Mouse (Mus musculus): Measurements from ENCODE around the gene 2010300C02Rik.

2010300C02Rik gene

DNA sequence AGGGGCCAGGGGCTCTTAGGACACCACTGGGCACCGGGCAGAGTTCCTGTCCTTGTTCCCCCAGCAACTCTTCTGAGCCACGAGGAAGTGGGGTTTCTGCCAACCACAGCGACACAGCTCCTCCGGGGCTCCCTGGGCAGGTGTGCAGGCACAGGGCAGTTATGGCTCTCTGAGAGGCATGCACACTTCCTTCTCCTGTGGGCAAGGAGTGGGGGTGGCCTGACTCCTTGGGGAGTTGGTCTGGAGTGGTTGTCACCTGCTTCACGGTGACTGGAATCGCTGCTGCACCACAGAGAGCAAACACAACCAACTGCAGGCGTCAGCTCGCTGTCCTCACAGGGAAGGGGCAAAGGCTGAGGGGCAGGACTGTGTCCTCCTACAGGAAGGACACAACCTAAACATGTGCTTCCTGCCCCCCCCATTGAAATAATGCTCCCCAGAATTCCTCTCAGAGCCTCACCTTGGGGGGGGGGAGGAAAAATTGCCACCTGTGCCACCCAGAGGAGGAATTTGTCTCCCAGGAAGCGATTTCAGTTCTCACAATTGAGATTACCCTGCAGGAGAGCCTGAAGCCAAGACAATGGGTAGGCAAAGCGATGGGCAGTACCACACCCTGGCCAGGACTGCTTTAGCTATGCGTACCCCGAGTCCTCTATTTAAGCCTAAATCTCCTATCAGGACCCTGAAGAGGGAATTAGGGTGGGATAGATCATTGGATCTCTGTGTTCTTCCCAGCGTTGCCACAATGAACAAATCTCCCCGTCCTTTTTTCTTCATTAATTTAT, 54.2 kb downstream of the 2010300C02Rik start:
- peak; percentile 15 to 16 for DNase-seq

DNA sequence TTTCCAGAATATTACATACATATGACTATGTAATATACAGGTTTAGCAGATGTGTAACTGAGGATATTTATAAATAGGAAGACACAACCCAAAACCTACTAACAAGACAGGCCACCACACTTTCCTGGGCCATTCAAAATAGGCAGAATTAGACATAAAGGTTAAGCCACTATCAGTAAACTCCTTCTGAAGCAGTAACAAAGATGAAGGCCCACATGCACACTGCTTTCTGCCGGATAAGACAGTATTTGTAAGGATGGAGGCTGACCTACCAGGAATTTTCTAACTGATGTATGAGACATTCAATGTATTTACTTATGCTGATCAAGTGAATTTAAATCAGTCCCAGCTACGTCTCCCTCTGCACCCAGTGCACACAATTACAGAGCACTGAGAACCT, 55.4 kb downstream of the 2010300C02Rik start:
- no peak for DNase-seq

DNA sequence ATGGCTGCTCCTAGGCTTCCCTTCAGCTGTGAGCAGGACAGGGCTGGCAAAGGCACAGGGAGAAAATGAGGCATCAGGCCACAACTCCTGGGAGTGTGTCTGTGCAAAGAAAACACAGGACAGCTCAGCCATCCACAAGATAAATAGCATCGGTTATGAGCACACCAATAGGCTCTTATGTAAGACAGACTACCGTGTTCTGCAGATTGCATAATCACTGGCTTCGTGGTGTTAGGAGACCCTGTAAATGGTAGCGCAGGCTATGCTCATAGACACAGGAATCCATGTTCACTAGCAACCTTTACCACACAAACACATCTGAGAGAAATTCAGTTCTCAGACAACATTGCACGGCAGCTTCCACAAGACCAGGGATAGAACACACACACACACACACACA, 56.3 kb downstream of the 2010300C02Rik start:
- DNase-seq: no peak

DNA sequence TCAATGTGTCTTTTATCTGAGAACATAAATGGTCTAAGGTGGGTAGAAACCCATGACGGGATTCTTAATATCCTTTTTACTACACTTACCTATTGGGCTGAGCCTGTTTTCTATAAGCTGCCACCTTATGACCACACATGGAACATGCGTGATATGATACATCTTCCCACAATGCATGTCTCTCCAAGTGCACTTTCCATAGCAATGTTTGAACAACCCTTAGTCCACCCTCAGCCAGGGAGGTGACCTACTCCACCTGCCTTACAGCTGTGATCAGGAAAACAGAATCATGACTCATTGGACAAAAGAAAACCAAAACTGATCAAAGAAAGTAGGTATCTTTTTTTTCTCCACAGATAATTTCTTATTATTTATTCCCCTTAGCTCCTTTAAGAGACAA, 63.9 kb downstream of the 2010300C02Rik start:
- no peak for DNase-seq

DNA sequence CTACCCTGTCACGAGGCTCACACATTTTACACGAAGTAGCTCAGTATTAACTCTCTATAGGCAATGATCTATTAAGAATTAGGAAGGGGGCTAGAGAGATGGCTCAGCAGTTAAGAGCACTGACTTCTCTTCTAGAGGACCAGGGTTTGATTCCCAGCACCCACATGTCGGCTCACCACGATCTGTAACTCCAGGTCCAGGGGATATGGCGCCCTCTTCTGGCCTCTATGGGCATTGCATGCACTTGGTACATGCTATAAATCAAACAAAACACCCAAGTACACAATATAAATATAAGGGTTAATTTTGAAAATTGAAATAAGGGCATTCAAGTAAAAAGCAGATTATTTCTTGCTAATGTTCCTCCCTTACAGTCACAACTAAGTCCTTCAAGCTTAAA, 65.9 kb downstream of the 2010300C02Rik start:
- DNase-seq: peak; percentile 8

DNA sequence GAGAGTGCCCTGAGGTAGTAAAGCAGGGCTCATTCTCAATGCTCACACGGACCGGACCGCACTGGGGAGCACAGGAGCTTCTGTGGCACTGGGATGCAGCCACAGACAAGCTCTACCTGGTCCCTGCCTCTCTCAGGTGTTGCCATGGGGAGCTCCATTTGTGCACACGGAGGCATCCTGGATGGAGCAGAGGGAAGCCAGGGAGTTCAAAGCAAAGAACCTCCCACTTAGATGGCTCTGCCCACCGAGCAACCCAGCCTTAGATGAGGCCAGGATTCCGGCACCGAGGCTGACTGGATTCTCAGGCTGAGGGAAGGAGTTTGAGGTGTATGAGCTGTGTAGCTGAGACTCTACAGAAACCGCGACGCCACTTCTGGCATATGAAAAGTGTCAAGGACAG, 72.8 kb downstream of the 2010300C02Rik start:
- DNase-seq: no peak

DNA sequence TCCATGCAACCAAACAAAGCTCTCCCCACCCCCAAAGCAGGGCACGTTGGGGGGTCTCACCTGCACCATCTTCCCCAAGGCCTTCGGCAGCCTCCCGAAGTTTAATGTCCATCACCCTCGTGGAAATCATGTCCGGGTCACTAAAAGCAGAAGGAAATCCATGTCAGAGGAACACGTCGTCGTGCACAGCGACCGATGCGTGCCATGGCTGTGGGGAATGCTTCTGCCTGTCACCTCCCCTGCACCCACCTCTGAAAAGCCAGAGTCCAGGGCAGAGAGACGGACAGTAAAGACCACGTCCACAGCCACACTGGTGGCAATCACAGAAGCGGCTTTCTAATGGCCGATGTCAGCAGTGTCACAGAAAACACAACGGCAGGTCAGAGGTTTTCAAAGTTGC, 75.4 kb downstream of the 2010300C02Rik start:
- no peak for DNase-seq

DNA sequence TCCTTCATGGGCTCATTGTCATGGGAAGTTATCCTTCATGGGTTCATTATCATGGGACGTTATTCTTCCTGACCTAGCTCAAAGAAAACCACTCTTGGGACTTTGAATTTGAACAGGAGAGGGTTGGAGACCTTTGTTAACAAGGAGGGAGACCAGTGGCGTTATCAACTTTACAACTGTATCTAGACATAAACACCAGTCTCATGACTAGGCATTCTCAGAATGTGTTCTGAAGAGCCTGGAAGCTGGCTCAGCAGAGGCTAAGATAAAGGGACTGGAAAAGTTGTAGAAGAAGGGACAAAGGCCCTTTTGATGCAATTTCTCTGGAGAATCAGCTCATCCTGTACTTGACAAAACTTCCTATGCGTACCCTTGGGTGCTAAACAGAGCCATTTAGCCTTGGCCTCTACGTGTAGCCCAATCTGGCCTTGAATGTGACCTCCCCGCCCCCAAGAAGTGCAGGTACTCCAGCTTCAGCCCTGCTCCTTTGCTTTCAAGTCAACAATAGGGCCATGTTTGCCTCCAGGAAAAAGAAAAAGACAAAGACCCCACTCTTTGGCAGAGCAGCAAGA, 76.0 kb downstream of the 2010300C02Rik start:
- DNase-seq: no peak

DNA sequence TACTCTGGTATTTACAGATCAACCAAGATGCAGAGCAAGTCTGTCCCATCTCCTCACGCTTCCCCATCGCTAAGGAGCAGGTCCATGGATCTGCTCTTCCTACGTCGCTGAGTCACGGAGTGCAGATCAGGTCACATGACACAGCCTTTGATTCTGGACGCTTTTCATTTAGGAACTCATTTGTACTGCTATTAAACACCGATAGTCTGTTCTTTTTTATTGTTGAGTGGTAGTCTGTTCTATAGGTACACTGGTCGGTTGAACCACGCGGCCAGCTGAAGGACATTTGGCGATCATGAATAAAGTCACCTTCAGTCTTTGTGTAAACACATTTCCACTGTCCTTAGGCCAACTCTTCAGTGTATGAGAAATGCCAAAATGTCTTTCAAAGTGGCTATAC, 78.5 kb downstream of the 2010300C02Rik start:
- DNase-seq: no peak

DNA sequence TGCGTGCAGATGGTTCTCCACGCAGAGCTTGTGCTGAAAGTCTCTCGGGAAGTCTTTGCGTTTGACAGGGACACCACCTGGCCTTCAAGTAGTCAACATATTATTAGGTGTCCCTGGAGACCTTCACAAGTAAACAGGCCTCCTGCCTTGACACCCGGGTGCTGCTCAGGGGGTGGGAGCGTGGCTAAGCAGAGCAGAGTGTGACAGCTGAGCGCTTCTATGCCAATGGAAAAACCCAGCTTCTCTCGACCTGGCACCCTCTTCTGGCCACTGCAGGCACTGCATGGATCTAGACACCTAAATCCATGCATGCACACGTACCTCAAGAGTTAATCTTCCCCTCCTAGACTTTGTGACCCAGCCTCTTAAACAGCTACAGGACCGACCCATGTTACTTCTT, 80.8 kb downstream of the 2010300C02Rik start:
- peak; percentile 78 to 79 for DNase-seq

DNA sequence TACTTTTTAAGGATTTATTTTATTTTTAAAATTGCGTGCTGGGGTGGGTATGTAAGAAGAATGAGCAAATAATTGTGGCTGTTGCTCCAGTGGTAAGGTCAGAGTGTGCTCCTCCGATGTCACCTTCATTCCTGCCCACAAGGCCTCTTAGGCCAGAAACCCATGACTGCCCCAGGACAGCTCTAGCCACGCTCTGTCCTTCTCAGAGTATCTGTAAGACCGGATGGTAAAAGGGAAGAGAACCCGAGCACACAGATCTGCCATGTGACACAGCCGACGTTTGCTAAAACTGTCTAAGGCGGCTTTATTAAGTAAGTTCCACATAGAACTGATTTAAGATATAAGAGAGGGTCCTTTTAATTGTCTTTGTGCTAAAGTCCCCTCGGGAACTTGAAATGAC, 81.3 kb downstream of the 2010300C02Rik start:
- DNase-seq: no peak

DNA sequence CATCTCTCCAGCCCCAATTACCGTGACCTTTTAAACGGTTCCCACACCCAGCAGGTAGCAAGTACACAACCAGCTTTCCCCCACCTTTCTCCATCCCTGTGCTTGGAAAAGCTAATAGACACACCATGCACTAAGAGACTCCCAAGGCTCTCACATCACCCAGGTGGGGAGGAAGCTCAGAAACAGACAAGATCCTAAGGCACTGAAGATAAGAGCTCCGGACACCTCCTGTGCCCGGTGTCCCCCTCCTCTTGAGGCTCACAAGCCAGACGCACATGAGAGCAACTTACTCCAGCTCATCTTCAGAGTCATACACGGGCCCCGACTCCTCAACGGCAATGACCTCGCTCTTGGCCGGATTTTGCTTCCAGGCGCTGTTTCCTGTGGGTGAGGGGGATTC, 82.3 kb downstream of the 2010300C02Rik start:
- DNase-seq: no peak

DNA sequence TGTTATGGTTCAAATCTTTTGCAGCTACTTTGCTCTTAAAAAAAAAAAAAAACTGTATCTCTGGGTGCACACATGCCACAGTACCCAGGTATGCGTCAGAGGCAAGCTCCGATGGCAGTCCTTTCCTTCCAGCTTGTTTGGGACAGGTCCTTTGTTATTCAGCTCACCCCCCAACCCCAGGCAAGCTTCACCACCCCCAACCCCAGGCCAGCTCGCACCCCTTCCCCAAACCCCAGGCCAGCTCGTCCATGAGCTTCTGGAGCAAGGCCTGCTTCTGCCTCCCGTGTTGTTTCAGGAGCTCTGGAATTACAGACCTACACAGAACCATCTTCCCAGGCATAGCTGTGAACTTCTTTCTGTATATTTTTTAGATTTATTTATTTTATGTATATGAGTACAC, 83.1 kb downstream of the 2010300C02Rik start:
- no peak for DNase-seq

DNA sequence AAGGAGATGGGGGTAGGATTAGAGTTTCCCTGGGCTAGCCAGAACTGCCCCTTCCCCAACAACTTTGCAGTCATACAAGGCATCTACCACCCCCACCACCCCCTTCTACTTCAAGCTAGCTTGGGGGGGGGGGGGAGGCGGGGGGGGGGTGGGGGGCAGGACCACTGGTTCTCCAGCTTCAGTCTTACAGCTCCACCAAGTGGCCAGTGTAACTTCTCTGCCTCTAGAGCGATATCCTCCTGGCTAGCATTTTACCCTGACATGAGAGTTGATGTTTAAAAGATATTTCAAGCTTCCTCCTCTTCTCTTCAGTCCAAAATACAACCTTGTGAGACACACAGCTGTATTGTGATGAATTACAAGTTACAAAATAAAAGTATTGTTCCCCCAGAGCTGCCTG, 83.7 kb downstream of the 2010300C02Rik start:
- peak; percentile 59 to 60 for DNase-seq

DNA sequence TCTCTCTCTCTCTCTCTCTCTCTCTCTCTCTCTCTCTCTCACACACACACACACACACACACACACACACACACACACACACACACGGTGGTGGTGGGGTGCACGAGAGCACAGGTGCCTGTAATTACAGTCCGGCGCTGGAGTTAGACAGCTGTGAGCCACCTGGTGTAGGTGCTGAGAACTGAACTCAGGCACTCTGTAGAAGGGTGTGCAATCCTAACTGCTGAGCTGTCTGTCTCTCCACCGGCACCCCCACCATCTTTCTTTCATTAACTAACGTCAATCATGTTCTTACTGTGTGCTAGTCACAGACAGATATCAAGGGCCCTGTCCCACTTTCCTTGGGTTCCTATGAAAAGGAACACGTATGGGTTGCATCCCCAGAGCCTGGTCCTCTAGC, 84.2 kb downstream of the 2010300C02Rik start:
- no peak for DNase-seq

DNA sequence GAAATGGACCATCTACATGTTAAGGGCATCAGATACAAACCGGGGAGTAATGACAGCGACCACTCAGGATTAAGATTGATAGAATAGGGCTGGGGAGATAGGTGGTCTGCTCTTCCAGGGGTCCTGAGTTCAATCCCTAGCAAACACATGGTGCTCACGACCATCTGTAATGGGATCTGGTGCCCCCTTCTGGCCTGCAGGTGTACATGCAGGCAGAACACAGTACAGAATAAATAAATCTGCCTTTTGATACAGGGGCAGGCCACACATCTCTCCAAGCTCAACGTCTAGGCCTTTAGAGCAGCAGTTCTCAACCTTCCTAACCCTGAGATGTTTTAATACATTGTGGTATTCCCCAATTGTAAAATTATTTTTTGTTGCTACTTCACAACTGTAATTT, 85.2 kb downstream of the 2010300C02Rik start:
- DNase-seq: peak; percentile 77 to 78

DNA sequence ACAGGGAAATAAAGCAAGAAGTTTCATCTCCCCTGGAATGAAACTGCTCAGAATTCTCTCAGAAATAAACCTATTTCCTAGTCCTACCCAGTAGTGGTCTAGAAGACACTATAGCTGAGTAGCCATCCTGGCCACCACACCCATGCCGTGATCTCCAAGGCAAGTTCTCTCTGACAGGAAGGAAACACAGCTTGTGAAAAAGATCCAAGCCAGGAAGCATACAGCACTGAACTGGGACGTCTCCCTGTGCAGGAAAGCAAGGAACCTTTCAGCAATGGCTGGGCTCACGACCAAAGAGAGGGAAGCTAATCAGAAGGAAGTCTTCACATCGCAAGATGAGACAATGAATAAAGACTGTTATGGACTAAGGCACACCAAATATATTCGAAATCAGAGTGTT, 86.4 kb downstream of the 2010300C02Rik start:
- no peak for DNase-seq

DNA sequence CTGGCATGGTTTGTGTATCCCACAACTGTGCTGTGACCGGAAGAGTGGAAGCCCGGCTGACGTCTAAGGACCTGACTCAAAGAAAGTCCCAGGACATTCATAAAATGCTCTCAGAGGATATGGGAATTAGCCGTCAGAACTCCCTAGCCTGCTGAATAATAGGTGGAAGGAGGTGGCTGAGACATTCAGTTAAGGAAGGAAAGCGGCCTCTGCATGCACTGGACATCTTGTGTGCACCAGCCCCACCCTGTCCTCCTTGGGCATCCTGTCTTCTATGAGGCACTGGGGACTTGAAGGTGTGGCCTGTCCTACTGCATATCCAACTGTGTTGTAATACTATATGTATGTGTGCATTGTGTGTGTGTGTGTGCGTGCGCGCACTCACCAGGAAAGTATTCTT, 87.5 kb downstream of the 2010300C02Rik start:
- DNase-seq: no peak

DNA sequence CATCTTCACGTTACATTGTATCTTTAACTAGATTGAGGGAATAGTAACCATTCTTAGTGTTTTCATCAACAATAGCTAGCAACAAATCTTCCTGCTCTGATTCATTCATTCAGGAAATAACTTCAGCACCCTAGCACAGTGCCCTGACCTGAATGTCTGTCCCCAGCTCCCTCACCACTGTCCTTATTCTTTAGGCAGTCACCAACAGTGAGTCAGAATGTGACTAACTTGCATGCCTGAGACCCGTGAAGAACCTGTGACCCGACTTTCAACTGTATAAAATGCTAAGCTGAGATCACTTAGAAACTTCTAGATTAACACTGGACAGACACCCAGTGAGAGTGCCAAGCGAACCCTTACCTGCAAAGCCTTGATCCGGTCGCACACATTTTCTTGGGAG, 88.4 kb downstream of the 2010300C02Rik start:
- no peak for DNase-seq

DNA sequence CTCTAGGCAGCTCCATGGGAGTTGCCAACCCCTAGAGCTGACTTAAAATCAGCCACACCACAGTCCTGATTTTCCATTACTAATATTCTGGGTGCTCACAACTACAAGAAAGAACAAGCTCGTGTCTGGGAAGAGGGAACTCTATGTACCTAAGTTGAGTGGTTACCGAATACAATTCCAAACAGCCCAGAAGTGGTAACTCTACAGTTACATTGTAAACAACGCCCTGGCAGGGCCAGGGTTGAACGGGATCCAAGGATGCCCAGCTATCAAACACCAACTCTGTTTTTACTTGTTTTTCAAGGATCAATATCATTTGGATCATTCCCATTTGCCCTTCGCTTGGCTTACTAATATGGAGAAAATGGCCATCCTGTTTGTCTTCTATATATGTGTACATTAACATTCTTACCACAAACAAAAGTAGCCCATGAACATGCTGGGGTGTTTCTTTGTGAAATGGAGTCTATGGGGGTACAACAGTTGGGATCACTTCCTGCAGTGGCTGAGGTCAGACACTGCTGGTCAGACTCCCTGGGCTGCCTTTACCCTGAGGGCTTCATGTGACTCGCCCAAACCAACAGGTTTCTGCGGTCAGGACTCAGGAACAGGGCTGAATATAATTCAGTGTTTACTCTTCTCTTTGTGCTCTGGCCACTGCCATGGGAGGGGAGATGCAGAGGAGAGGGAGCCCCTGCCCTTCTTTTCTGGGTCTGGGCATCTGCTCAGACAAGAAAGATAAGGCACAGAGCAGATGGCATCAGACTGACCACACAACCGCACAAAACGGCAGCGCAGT, 89.3 kb downstream of the 2010300C02Rik start:
- no peak for DNase-seq

DNA sequence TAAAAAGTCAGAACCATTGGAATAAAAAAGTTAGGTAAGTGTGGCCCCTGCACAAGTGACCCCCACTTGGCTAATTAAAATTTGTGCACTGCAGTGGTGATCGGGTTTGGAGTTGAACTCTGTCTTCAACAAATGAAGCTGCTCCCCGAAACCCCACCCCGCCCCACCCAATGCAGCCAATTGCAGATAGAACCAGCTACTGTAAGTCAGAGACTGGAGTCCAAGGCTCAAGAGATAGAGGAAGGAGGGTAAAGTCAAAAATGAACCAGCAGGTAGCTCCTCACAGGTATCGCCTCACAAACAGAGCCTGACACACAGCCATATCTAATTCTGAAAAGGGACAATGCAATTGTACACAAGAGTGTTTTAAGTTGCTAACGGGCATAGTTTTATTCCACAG, 90.0 kb downstream of the 2010300C02Rik start:
- no peak for DNase-seq

DNA sequence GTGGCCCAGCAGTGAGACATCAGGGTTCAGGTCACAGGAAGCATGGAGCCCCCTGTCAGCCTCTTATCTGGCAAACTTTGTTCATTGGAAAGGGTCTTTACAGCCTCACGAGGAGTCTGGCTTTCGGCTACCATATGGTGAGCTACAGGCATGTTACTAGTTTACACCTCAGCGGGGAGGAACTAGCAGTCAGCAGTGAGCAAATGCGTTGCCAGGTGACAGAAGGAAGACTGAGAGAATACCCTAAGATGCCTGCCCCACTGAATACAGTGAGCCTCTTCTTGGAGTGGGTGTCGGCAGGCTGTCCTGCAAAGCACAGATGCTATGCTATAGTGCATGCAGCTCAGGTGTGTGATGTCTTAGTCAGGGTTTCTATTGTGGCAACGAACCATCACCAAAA, 91.1 kb downstream of the 2010300C02Rik start:
- DNase-seq: no peak

DNA sequence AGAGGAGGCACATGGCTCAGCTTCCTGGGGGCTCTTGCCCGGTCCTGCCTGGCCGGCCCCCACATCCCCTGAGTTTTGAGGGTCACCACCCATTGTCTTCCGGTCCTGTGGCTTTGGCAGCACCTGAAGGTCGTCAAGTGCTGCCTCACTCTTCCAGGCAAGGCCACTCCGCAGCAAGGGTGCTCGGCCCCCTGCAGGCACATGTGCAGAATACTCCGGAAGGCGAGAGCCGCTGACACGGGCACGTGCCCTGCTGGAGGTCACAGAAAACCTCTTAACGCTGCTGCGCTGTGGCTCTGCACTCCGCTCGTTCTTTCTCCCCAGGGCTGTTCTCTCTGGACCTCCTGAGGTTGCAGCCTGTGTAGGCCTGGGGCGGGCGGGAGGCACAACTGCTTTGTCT, 95.7 kb downstream of the 2010300C02Rik start:
- DNase-seq: peak; percentile 55 to 58

DNA sequence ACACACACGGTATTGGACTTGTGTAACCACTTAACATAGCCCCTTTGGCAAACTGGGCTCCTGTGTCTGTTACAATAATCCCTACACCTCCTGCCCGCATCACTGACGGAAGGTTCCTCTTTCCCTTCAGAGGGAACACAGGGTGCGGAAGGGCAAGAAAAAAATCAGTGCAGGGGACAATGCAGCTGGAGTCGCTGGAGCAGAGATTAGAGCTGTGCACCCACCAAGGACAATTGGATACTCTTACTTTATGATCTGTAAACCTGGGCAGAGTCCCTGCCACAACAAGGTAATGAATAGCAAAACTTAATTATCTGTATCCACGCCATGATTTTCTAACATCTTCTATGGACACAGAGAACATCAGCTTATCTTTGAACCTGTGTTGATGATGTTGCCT, 97.8 kb downstream of the 2010300C02Rik start:
- peak in 1 of 2 experiments; percentile 30 for DNase-seq

All from B cell, adult 2 months (primary cell).